Mouse (Mus musculus) urinary bladder, adult 2 months (tissue): Measurements from ENCODE around the gene Cmtm4. TPM values are rescaled to one million over a fixed set of nuclear protein-coding genes. Genes with fewer than 3 reads are reported as not detected.

Experiments
- DNase-seq: peaks from one replicate; pipeline ENCODE4 v3.0.0; 2022; ENCODE audit warnings: low spot score
- polyA plus RNA-seq: library from polyadenylated mRNA; depleted of rRNA; stranded (reverse); fragments of >200 nt; gene quantifications from 2 replicates; pipeline ENCODE4 v1.2.3, GENCODE M21; 2012; rRNA removed

Gene Cmtm4
- 31.4 and 32.1 TPM in 2 replicates for polyA plus RNA-seq

GRCm38 (mm10) chr8:104395703-104396357 lies at the start of gene Cmtm4:
Cmtm4 (minus strand) TSS chr8:104395807.
- DNase-seq = no peak

GRCm38 (mm10) chr8:104445248-104445647 lies 49.6 kb upstream of the Cmtm4 start:
- DNase-seq = no peak

- DNase-seq = no peak
These were observed 47.6 kb upstream of the Cmtm4 start for GRCm38 (mm10) chr8:104443125-104443679.

DNA sequence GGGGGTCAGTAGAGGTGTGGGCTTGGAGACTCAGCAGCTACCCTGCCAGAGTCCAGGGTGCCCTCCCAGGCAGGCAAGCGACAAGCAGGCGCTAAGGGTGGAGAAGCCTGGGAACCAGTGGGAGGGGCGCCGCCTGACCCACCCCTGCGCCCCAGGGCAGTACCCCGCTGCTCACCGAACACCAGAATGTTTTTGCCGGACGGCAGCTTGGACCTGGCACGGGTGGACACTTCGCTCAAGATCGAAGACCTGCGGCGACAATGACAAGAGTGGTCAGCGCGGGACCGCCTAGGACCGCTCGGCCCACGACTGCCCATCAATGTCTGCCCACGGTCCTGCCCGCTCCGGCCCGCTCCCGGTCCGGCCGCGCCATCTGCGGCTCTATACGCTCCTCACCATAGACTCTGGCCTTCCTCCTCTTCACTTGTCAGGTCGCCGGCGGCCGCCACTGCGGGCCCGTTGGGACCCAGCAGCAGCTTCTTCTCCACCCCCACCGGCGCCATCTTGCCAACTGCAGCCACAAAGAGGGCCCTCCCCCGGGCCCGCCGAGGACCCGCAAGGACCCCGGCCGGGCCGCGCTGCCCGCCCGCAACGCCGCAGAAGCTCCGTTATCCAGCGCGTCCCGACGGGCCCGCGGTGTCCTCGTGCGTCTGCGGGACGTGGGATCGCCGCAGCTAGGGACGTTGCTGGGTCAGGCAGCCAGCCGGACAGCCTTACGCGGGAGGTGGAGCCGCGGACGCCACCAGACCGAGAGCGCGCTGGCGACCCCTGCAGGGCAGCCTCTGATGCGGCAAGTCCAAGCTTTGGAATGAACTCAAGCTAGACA lies 46.9 kb upstream of the Cmtm4 start, which contains the start of gene Dync1li2:
TSS of gene Dync1li2 (minus strand) at position 749 of the 826 bp plus-strand sequence.
- DNase-seq = peak; percentile 95

GRCm38 (mm10) chr8:104441613-104442012 lies 46.0 kb upstream of the Cmtm4 start:
- DNase-seq = no peak

DNA sequence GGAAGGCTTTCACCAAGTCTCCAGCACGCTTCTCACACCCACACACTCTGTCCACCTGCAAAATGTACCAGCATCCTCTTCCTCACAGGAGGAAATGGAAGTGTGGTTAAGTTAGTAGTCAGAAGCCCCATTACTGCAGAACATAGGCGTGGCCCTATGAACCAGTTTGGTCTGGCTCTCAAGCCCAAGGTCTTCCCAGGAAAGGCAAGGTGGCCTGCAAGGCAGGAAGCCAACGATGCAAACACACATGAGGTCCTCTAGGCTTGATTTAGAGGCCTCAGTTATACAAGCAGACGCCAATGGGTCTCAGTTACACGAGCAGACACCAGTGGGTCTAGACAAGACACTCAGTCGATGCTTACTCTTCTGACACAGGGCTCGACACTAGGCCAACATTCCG lies 43.9 kb upstream of the Cmtm4 start:
- DNase-seq = no peak

DNA sequence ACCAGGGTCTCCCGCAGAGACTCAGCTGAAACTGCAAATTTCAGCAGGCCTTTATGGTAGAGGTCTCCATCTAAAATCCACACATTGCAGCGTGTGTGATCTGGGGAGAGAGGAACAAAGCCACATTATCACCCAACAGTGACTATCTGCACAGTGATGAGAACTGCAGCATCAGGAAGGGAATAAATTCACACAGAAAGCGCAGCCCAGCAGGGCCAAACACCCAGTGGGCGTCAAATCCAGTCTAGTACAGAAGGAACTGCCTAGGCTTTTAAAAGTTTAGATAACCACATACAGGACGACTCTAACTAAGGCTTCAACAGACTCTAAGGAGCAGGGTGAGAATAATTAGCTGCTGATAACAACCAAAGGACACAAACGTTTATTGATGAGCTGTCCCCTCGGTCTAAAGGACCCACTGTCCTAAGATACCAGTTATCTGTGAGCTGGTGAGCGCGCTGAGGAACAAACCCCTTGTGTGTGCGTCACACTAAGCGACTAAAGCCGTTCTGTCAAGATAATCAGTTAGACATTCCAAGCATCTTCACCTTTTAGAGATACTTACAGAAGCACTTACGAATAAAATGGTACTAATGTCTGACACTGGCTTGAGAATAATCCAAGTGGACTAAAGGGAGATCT lies 42.0 kb upstream of the Cmtm4 start:
- DNase-seq = no peak

GRCm38 (mm10) chr8:104436591-104436990 lies 41.0 kb upstream of the Cmtm4 start:
- no peak for DNase-seq

DNA sequence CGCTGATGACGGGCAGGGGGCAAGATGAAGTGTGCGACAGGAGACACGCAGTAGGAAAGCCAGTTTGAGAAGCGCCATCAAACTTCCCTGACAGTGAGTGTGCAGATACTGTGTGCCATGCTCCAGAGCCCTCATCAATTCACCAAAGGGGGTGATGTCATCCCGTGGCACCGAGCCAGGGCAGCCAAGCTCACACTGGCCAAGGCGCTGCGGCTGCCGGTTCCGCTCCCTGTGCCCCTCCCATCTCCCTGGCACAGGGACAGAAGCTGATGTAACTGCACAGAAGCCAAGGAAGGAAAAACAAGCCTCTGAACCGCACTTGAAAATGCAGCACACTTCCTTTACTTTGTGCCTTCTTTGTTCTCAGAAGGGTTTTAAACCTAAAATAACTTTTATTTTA lies 40.4 kb upstream of the Cmtm4 start:
- DNase-seq = peak; percentile 93

DNA sequence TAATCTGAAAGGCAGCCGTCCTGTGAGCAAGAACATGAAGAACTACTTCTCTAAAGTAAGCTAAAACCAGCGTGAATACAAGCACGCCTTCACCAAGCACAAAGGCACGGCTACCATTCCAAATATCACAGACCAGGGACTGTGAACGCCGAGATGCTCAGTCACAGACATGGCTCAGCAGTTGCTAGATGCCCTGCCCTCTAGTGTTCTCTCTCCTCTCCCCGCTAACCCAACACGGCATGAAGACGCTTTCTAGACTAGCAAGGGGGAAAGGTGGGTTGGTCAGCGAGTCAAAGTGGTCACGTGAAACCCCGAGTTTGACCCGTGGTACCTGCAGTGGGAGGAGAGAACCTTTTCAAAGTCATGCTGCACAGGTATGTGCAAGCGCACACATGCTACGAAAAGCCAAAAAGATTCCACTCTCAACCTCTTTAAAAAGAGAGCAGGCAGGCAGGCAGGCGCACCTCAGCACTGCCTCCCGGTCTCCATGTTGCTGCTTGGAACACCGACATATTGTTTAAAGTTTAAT lies 39.3 kb upstream of the Cmtm4 start:
- DNase-seq = no peak

DNA sequence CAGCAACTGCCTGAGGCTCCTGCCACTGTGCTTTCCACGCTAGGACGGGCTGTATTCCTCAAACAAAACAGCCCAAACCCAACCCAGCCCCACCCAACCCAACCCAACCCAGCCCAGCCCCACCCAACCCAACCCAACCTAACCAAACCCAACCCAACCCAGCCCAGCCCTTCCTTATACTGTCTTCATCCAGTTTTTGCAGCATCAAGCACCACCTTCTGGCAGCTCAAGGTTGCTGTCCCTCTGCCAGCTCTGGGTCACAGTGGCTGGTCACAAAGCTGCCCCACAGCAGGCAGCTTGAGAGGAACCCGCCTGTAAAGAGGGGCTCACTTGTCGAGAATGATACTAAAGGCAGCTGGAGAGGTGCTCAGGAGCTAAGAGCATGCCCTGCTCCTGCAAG lies 38.7 kb upstream of the Cmtm4 start:
- DNase-seq = no peak

DNA sequence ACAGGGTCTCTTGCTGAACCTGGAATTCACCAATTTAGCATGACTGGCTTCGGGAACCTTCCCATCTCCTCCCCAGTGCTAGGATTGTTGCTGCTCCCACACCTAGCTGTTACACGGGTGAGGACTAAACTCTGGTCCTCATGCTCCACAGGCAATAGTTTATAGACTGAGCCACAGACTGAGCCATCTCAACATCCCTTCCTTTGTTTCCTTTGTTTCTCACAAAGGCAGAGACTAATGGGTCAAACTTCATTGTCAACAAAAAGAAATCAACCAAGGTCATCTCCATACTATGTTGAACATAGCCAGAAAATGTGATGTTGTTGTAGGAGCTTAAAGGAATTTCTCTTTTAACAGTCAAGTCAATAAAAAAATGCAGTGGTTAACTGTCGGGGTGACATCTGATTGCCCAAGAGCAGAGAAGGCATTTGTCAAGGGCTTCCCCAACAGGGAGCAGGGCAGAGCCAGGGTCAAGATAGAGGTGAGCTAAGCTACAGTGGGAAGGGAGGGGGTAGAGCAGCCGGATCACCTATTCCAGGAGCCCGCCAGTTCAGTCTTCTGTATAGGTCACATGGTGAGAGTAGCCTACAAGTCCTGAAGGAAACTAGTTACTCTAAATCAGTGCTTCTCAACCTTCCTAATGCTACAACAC lies 37.7 kb upstream of the Cmtm4 start:
- no peak for DNase-seq

DNA sequence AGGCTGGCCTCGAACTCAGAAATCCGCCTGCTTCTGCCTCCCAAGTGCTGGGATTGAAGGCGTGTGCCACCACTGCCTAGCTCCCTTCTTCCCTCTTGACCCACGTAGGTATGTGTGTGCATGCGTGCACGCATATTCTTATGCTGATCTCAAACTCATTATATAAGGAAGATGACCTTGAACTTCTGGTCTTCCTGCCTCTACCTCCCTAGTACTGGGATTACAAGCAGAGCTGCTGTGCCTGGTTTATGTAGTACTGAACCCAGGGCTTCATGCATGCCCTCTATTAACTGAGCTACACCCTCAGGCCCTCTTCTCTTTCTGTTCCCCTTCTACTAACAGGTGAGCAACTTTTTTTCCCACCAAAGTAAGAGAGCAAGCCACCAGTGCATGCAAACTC lies 37.0 kb upstream of the Cmtm4 start:
- DNase-seq = no peak

- DNase-seq = no peak
These were observed 34.6 kb upstream of the Cmtm4 start for GRCm38 (mm10) chr8:104430230-104430629.

GRCm38 (mm10) chr8:104427703-104428102 lies 32.1 kb upstream of the Cmtm4 start:
- no peak for DNase-seq

DNA sequence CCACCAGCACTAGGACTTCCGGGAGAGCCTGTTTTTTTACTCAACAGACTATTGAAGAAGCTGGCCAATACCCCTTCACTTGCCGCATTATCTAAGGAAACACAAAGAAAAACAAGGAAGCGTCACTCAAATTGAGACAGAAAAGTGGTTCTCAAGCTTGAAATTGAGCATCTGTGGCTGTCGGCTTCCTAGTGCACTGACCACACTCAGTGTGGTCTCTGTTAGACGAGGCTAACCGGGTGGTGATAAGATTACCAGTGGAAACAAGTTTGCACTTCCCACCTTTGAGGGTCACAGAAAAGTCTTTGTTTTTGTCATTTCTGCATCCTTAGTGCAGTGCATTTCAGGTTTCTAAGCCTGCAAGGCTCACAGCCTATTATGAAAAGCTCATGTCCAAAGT lies 26.7 kb upstream of the Cmtm4 start:
- no peak for DNase-seq

DNA sequence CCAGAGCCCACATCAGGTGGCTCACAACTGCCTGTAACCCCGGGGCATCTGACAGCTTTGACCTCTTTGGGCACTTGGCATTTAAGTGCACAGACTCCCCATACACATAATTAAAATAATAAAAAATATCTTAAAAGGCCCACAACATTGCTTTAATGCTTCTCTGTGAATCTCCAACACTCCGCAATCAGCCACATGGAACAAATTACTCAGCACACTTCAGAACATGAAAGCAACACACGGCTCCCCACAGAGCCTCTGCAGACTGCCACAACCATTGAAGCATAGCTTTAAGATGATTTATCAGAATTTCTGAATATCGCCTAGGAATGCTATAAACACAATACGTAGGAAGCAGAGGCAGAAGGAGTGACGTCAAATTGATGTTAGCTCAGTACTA lies 20.4 kb upstream of the Cmtm4 start:
- no peak for DNase-seq

- DNase-seq = no peak
These were observed 18.6 kb upstream of the Cmtm4 start for GRCm38 (mm10) chr8:104414204-104414603.

DNA sequence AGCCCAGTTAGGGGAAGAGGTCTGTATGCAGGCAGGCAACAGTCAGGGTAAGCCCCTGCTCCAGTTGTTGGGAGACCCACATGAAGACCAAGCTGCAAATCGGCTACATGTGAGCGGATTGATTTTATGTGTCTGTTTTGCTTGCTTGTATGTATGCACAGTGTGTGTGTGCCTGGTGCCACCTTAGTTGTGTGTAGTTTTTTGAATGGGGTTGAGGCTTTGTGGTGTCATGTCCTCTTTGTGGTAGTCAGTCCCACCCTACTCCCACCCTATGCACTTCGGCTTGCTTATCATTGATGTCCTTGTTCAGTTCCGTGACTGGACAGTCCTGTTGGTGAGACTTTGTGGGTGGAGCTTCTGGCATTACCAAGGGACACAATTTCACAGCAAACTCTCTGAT lies 18.2 kb upstream of the Cmtm4 start:
- DNase-seq = no peak

GRCm38 (mm10) chr8:104412805-104413532 lies 17.4 kb upstream of the Cmtm4 start:
- DNase-seq = no peak

DNA sequence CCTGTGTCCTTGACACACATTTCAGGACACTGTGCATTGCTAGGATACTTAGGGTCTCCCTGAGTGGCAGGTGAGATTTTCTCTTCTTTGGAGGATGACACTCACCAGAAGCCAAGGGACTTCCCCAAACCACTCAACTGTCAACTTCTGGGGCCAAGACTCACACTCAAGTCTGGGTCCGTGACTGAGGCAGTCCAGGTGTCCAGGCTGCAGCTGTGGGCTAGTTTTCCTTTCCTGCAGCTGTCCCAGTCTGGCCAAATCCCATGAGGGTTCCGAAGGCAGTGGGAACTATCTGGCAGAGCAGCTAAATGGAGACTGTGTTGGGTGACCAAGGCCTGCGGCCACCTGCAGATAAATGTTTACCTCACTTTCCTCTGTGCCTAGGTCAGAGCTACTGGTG lies 16.4 kb upstream of the Cmtm4 start:
- no peak for DNase-seq
